Mouse (Mus musculus) testis, adult 2 months (tissue): ENCODE results near the gene P2rx3.

ENCODE experiments used
- CTCF ChIP-seq: fragments of 200-500 bp; IDR thresholded peaks from 2 replicates; pipeline ENCODE4 v1.5.1; 2012; ENCODE audit warnings: low read depth, mild to moderate bottlenecking, inconsistent platforms, low read length, moderate library complexity; ENCODE audit not compliant: control insufficient read depth, insufficient read depth, insufficient replicate concordance
- POLR2A ChIP-seq: fragments of 200-500 bp; IDR thresholded peaks from 2 replicates; pipeline ENCODE4 v1.6.1; 2012; ENCODE audit warnings: low read depth, mild to moderate bottlenecking, inconsistent platforms, low read length, moderate library complexity; ENCODE audit not compliant: control insufficient read depth

DNA sequence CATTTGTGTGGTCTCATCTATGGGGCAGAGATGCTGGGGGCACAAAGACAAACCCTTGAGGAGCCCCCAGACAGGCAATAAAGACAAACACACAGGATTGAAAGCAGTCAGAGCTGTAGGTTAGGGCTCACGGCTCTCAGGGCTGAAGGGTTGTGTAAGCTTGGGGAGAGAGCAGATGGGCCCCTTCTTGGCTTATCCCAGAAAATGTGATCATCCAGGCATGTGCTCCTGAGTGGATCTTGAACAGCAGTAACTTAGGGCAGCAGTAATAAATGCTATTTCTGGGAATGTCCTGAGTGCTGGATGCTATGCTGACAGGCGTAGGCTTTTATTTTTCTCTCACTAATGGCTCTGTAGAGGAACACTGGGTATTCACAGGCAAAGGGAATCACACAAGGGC lies 31.4 kb upstream of the P2rx3 start:
- no peak for TF ChIP-seq POLR2A
- no peak for TF ChIP-seq CTCF
